In the genomic region with DNA sequence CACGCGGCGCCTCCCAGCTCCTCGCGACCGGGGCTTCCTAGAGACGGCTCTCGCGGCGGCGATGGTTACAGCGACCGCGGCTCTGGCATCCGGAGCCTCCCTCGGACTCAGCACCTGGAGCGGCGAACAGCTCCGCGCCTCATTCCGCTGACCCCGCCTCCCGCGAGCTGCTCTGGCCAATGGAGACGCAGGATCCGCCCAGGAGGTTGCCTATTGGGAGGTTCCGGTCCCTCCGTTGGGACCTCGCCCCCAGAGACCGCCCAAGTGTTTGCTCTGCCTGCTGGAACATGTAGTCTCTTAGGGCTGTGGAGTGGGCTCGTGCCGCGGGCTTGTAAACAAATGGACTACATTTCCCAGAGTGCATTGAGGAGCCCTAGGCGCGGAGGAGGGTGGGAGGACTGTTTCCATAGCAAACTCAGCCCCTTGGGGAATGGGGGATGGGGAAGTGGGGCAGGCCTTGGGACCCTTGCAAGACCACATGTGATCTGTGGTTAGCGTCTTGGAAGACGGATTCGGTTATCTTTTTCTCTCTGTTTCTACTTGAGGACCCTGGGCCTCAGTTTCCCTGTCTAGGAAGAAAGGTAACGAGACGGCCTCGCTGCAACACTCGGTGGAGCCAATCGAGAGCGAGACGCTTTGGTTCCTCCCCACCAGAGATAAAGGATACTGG, we compare ENCODE assay signal across 7 mouse cellular contexts. TPM values are rescaled to one million over a fixed set of nuclear protein-coding genes. Genes with fewer than 3 reads are reported as not detected.
DNase-seq lines count a peak whose midpoint lies in the region; ATAC-seq and TF ChIP-seq lines count a peak whose summit lies in the region.

A gene (minus strand): TSS at position 137 of the 670 bp plus-strand sequence.

- peak within 1 kb of the TSS; percentile 84 for H3K27ac ChIP-seq in embryonic facial prominence, embryonic 10.5 days (replicated peaks)
- no peak within 1 kb of the TSS for H3K27ac ChIP-seq in intestine, postnatal 0 days (ENCODE audit: low read depth, low read length)
- H3K27ac ChIP-seq in midbrain, embryonic 12.5 days (replicated peaks): peak within 1 kb of the TSS; percentile 78
- 0 out of 2 replicates have a peak within 1 kb of the TSS, but pooled peaks have one; percentile 20 for H3K27ac ChIP-seq in small intestine, adult 2 months (ENCODE audit: insufficient read depth, low read depth, low read length)

- peak; percentile 100 for ATAC-seq in intestine, postnatal 0 days
- peak; percentile 99 for ATAC-seq in midbrain, embryonic 12.5 days (ENCODE audit: low FRiP score, low read depth)

- peak within 1 kb of the TSS; percentile 61 for H3K4me3 ChIP-seq in embryonic facial prominence, embryonic 10.5 days
- peak within 1 kb of the TSS; percentile 50 for H3K4me3 ChIP-seq in intestine, postnatal 0 days (ENCODE audit: low read depth, low read length)
- H3K4me3 ChIP-seq in midbrain, embryonic 12.5 days: peak within 1 kb of the TSS; percentile 70
- peak within 1 kb of the TSS; percentile 63 for H3K4me3 ChIP-seq in small intestine, adult 2 months (ENCODE audit: low read depth, low read length)

- peak; percentile 30; the same call in 1 of the 2 replicates for TF ChIP-seq CTCF in intestine, postnatal 0 days (IDR thresholded peaks at IDR 0.05; ENCODE audit: low read depth)
- no peak for TF ChIP-seq CTCF in small intestine, adult 2 months (IDR thresholded peaks at IDR 0.05; ENCODE audit: extremely low read depth, insufficient read length, insufficient replicate concordance, low read depth, low read length)

- 0 out of 2 replicates have a peak, but pooled peaks have one; percentile 14 for TF ChIP-seq POLR2A in small intestine, adult 2 months (IDR thresholded peaks at IDR 0.05; ENCODE audit: low read depth, low read length)

- DNase-seq in adrenal gland, postnatal 10 days: peak; percentile 99
- DNase-seq in embryonic facial prominence, embryonic 10.5 days (ENCODE audit: low spot score): peak; percentile 99
- peak; percentile 57 for DNase-seq in gonadal fat pad, adult 2 months (ENCODE audit: low read depth)
- DNase-seq in left cerebral cortex, postnatal 4 days: peak; percentile 100

- under 1% methylated on average over 45 of the region's 45 CpGs for whole genome bisulfite sequencing in embryonic facial prominence, embryonic 10.5 days
- under 1% methylated on average over 45 of the region's 45 CpGs for WGBS in intestine, postnatal 0 days
- WGBS in midbrain, embryonic 12.5 days: under 1% methylated on average over 37 of the region's 45 CpGs
- 0% methylated on average over 45 of the region's 45 CpGs for WGBS in small intestine, adult 2 months

- H3K4me2 ChIP-seq in intestine, postnatal 0 days (replicated peaks; ENCODE audit: low read depth): peak within 1 kb of the TSS; percentile 72
- peak within 1 kb of the TSS; percentile 79 for H3K4me2 ChIP-seq in midbrain, embryonic 12.5 days (replicated peaks)

- intact Hi-C loops in left cerebral cortex, postnatal 4 days (cut with DNase I): no loop called here

- H3K9ac ChIP-seq in intestine, postnatal 0 days (ENCODE audit: low read depth, low read length): peak within 1 kb of the TSS; percentile 18; the same call in 1 of the 2 replicates
- H3K9ac ChIP-seq in midbrain, embryonic 12.5 days (replicated peaks): peak within 1 kb of the TSS; percentile 81

- no peaks in the 10 kb centered on the region for H3K9me3 ChIP-seq in embryonic facial prominence, embryonic 10.5 days
- no peaks in the 10 kb centered on the region for H3K9me3 ChIP-seq in intestine, postnatal 0 days (ENCODE audit: control insufficient read depth)
- H3K9me3 ChIP-seq in midbrain, embryonic 12.5 days: no peaks in the 10 kb centered on the region

- H3K36me3 ChIP-seq in embryonic facial prominence, embryonic 10.5 days (replicated peaks): no peaks in the 10 kb centered on the region
- no peaks in the 10 kb centered on the region for H3K36me3 ChIP-seq in intestine, postnatal 0 days (ENCODE audit: control insufficient read depth, insufficient read depth)
- no peaks in the 10 kb centered on the region for H3K36me3 ChIP-seq in midbrain, embryonic 12.5 days
- no peaks in the 10 kb centered on the region for H3K36me3 ChIP-seq in small intestine, adult 2 months (ENCODE audit: control insufficient read depth, insufficient read depth, low read length)

- peaks cover 37% of the 10 kb centered on the region for H3K4me1 ChIP-seq in embryonic facial prominence, embryonic 10.5 days
- H3K4me1 ChIP-seq in intestine, postnatal 0 days (replicated peaks; ENCODE audit: control insufficient read depth, insufficient read depth, low read length): peaks cover 3% of the 10 kb centered on the region; the same call in 1 of the 2 replicates
- H3K4me1 ChIP-seq in midbrain, embryonic 12.5 days: peaks cover 33% of the 10 kb centered on the region
- H3K4me1 ChIP-seq in small intestine, adult 2 months (ENCODE audit: control insufficient read depth, insufficient read depth, insufficient read length, low read length): peaks cover 10% of the 10 kb centered on the region

- H3K27me3 ChIP-seq in embryonic facial prominence, embryonic 10.5 days (replicated peaks; ENCODE audit: low read depth, poor library complexity, severe bottlenecking): peaks cover 37% of the 10 kb centered on the region
- peaks cover 18% of the 10 kb centered on the region for H3K27me3 ChIP-seq in intestine, postnatal 0 days (replicated peaks; ENCODE audit: control insufficient read depth, insufficient read depth, low read length)
- peaks cover 25% of the 10 kb centered on the region for H3K27me3 ChIP-seq in midbrain, embryonic 12.5 days
- 0 out of 2 replicates have a peak, but pooled peaks cover 11% of the 10 kb centered on the region for H3K27me3 ChIP-seq in small intestine, adult 2 months (ENCODE audit: control insufficient read depth, insufficient read depth, low read length)

RNA-seq across cellular contexts. Expression of the gene that starts here (rescaled TPM):
- 10 to 100 TPM in 1 of 2 experiments, 1 to 10 TPM in 1; 9.9 to 12.6 TPM for total RNA-seq in adrenal gland, postnatal 10 days (2021)
- polyA plus RNA-seq in embryonic facial prominence, embryonic 10.5 days (2016; fragmentation: Nextera tagmentation; extraction: Ambion mirVana): 4.0 and 5.0 TPM in 2 replicates
- polyA plus RNA-seq in gonadal fat pad, adult 2 months (2012; rRNA removed): 4.3 and 6.5 TPM in 2 replicates
- 10.6 and 11.8 TPM in 2 replicates for polyA plus RNA-seq in intestine, postnatal 0 days (2015; fragmentation: Nextera tagmentation; extraction: Ambion mirVana)
- total RNA-seq in left cerebral cortex, postnatal 4 days (2021): 100 to 1,000 TPM; 152 to 158 TPM
- polyA plus RNA-seq in midbrain, embryonic 12.5 days (2016; fragmentation: Nextera tagmentation; extraction: Ambion mirVana): 26.3 and 28.6 TPM in 2 replicates
- 37.5 and 73.6 TPM in 2 replicates for polyA plus RNA-seq in small intestine, adult 2 months (2012; rRNA removed)

Comparison
In these comparisons a context has a peak if more than half of its experiments do, and no peak if none do; other contexts are left out.
1. RNA of the gene that starts here (total RNA-seq): 152 to 158 TPM in left cerebral cortex, postnatal 4 days; 9.9 to 12.6 TPM in adrenal gland, postnatal 10 days; every median in the first group is over 10 times any median in the second.
2. Peak in every context shown above with its lines, with median percentiles within 50 percentile points of each other: DNase-seq and H3K4me3 ChIP-seq.